Mouse (Mus musculus): ENCODE measurements around the gene Tmtc2.

Tmtc2 gene

DNA sequence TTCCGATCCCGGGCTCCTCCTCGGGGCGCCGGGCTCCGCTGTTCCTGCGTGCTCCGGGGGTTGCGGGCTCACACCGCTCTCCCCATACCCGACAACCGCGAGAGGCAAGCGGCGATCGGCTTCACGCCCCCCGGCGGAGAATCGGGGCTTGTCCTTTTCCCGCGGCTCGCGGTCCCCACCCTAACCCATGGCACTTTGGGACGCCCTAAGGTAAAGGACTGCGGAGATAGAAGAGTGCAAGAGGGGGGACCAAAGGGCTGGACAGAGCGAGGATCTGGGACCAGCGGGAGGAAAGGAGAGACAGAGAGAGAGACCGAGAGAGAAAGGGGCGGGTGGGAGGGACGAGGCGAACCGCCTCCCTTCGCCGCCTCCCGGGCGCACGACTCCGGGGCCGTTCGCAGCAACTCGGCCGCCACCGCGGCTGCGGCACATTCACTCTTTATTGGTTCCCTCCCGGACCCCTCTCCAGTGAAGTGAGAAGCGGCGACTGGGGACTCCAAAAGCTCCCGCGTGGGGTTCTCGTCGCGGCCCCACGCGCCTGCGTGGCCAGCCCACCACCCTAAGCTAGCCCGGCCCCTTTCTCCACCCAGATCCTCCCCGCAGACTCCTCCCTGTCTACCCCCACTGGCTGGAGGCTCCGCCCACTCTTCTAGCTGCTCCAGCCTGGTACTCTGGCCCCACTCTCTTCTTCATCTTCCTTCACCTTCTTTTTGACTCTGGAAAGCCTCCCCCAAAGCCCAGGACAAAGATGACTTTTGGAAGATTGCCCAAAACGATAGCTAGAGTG lies at the start of gene Tmtc2:
Gene Tmtc2, minus strand, starts transcription at position 544 of the 787 bp plus-strand sequence.
- DNase-seq (ENCODE audit: low read depth): peak; percentile 81

DNA sequence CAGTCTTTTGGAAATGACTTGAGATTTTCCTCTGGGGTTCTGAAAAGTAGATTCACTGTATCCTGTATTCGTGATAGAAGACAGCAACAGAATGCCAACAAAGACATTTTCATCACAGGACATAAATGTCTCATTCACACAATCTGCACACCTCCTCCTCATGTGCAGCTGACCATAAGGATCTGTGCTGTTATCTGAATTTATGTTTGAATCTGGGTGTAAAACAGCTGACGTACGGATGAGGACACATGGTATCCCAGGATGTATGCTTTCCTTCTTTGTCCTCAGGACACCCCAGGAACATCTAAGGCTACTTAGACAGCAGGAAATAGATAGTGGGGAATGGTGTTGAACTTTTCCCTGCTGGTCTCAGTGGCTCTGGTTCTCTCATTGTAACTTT lies 37.9 kb upstream of the Tmtc2 start:
- no peak for DNase-seq (ENCODE audit: low read depth)

DNA sequence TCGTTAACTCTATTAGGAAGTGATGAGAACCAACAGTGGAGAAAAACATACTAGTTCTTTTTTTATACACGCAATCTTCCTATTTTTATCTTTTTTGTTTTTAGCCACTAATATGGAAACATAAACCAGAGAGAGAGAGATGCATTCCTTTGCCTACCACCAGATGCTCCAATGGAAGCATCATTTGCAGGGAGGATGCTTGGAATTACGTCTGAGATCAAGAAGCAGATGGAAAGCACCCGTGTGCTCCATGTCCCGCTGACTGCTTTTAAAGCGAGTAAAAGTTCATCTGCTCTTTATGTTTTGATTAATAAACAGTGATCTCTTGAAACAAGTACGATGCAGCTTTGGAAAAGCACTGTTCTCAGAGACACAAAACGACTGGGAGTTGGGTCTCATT lies 24.6 kb upstream of the Tmtc2 start:
- no peak for DNase-seq (ENCODE audit: low read depth)

DNA sequence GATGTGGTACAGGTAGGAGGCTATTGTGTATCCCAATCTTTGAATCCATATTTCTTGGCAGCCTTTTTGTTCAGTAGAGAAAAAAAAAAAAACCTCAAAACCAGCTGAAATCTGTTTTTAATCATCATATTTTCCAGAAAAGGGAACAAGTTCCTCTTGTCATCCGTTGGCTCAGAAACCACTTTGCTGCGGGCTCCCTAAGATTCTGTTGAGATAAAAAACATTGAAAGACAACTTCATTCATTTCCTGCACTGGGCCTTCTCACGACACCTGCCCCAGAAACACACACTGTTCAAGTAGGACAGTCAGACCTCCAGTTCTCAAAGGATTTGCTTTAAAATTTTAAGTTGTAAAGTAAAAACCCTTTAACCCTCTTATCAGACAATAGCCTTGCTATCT lies 23.0 kb upstream of the Tmtc2 start:
- DNase-seq (ENCODE audit: low read depth): no peak

DNA sequence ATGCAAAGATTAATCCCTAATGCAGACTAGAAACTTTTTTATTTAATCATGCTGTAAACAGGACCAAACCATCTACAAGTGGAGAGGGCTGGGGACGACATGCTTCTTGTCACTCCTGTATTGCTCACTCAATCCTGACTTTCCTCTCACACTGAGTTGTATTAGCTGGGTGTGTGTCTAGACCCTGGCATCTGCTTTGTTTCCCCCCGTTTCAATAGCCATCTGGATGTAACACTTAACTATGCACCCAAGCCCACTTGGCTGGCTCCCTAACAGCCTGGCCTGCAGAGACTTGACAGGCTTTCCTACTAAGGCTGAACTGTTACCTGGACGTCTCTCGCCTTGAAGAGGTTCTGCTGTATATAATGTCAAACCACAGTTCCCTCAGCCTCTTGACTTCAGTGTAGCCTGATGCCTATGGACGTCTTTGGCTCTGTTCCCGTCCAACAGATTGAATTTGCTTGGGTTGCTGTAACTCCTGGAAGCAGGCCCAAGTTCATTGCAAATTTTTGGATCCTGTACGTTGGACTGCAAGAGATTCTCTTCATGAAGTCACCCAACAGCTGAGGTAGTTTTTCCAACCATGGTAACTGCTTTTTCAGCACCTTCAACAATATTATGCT lies 21.3 kb upstream of the Tmtc2 start:
- no peak for DNase-seq (ENCODE audit: low read depth)

DNA sequence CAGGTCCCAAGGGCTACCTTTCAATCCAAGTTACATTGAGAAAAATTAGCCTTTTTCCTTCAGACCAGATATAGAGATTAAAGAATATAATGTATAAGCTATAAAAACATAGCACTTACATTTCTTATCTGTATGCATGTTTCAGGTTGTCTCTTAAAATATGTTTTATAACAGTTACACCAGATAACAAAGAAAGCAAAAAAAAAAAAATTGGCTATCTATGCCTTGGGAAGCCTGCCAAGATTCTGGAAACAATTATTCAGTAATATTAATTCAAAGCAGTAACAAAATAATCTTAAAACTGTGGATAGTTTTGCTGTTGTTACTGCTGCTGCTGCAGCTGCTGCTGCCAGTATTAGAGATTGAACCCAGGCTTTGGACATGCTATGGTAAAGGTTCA lies 13.9 kb upstream of the Tmtc2 start:
- no peak for DNase-seq (ENCODE audit: low read depth)

DNA sequence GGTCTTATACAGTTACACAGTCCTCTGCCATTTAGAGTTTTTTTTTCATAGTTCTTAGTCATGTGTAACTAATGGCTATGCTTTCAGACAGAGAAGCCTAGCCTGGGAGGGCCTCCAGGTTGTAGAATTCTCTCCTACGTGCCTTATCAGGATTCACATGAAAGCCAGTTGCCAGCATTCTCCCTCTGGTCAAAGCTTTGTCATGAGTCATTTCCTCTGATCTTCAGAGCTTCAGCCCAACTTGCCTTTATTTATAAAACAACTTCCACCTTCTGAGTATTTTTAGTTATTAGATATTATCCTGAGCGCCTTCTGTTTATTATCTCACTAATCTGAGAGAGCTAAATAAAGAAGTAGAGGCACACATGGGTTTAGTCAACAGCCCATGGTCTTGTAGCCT lies 5.1 kb upstream of the Tmtc2 start:
- no peak for DNase-seq (ENCODE audit: low read depth)

DNA sequence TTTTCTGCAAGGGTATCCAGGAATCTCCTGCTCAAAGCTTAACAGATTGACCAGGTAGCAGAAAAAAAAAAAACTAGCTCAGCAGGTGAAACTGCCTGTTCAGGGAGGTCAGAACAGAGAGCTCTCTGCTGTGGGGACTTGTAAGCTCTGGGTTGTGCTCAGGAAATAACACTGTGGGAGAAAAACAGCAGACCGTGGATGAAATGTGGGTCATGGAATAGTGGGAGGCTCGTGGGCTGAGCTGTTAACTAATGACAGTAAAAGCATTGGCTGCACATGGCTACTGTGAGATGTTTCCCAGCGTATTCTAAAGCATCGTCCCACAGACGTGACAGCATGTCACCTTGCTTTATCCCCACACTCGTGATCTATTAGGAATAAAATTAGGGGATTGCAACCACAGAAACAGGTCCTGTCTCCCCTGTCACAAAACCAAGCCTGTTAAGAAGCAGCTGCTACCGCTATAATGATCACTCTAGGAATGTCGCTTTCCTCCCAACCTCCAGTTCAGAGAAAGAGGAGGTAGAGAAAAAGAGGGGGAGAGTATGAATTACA lies 4.1 kb upstream of the Tmtc2 start:
- DNase-seq (ENCODE audit: low read depth): no peak

DNA sequence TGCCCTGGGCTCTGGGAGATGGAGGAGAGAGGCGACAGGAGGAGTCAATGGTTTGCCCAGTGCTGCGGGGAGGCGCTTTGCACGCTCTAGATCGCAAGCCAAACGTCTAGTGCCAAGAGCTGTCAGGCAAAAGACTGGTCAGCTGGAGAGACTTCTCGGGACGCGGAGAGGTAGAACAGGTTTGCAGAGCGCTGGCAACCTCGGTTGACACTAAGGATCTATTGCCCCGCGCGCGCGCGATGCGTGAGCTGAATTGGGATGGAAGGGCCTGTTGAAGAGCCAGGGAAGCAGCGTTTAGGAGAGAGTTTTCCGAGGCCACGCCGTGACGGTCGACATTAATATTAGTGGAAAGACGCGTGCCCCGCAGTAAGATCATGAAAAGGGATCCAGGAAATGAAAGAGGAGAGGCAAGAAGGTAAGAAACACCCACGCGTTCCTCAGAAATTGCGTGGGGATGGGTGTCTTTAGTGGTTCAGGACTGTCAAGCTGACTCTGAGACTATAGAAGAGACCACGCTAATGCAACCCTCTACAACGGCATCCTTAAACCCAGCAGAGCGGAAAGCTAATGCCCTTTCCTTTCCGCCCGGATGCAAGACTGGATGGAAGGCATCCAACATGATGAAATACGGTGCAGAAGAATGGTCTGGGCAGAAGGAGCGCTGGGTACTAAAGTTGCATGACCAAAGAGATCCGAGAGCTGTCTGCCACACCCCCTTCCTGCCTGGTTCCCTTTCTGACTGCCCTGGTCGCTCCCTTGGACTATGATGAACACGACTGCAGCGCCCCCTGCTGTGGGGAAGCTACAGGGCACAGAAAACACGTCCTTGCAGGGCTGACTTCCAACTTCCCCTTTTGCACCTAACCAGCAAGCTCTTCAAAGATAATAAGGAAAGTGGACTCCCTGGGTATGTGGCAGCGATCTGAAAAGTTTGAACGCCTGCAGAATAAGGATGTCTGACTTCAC lies 727 bp upstream of the Tmtc2 start:
- DNase-seq (ENCODE audit: low read depth): peak; percentile 88

DNA sequence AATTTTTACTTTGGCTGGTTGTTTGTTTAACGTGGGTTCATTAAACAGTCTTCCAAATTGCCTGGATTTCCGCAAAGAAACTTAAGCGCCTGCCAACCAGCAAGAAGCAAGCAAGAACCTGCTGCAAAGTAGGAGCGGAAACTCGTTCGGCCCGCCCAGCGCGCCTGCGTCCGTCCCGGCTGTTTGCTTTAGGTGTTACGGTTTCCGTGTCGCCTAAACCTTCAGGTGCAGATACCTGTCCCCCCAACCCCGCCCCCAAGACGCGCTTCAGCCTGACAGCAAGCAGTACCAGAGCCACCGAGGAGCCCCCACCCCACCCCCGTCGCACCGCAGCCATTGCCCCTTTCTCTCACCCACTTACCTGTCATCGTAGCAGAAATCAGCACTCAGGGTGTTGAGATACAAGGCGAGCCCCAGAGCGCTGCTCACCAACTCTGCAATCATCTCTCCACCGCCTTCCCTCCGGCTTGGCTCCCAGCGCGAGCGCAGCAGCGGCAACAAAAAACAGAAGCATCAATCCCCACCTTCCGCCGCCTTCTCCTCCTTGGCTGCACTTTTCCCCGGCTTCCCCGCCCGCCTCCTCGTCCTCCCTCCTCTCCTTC lies 844 bp downstream of the Tmtc2 start:
- peak; percentile 61 for DNase-seq (ENCODE audit: low read depth)

DNA sequence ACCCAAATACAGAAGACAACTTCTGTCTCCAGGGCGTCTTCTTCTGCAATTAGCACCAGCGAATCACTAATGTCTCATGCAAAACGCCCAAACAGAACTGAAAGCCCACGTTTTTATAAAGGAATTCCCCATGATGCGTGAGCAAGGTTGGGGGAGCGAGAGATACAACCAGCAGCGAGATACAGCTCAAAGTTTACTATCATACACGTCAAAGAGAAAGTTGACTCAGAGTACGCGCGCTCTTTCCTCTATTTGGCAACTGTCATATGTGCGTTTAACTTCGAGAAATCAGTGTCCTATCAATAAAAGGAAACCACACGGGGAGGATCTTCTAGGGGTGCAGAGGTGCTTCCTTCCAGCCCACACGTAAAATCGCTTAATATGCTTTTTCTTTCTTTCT lies 1.4 kb downstream of the Tmtc2 start:
- DNase-seq (ENCODE audit: low read depth): peak; percentile 48

DNA sequence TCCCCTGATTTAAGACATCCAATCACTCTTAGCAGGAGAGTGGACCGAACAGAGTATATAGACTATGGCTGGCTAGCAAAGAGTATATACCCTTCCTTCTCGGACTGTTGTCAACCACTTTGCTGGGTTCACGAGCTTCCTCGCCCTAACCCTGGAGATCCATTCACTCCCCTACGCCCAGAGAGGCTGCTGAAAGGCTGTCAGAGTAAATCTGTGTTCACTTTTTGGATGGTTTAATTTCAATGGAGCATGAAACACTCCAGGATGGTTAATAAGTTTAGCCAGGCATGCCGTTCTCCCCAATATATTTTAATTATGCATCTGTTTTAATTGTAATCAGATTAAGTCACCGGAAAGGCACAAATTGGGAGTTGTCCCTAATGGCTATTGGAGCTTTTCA lies 1.9 kb downstream of the Tmtc2 start:
- no peak for DNase-seq (ENCODE audit: low read depth)

DNA sequence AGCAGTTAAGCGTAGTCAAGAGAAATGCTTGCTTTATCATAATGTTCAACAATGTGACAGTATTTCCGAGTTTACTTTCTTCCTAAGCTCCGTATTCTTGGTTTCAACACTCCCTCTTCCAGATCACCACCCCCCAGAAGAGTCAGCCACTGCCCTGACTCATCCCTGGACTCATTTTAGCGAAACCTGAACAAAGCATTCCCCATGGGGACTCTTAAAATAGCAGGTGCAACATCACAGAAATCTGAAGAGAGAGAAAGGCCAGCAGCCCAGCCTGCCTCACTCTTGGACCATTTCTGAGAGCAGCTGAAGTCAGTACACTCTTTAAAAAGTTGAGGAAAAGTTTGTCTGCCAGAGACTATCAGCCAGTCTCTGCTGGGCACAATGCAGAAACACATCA lies 2.4 kb downstream of the Tmtc2 start:
- no peak for DNase-seq (ENCODE audit: low read depth)

DNA sequence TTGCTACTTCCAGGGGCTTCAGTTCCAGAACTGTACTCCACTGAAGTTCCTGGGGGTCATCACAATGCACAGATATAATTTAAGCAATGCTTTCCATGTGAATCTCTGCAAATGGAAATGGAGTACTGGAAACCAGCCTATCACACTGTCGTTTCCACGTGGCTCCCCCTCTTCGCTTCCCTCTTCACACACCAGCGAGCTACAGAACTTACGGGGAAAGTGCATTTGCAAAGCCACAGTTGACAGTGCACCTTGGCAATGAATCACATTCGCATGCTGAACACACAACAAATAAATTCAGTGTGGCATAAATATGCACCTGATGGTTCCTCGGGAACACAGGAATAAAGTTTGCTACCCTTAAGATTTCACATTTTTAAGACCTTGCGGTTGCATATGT lies 3.2 kb downstream of the Tmtc2 start:
- DNase-seq (ENCODE audit: low read depth): no peak

DNA sequence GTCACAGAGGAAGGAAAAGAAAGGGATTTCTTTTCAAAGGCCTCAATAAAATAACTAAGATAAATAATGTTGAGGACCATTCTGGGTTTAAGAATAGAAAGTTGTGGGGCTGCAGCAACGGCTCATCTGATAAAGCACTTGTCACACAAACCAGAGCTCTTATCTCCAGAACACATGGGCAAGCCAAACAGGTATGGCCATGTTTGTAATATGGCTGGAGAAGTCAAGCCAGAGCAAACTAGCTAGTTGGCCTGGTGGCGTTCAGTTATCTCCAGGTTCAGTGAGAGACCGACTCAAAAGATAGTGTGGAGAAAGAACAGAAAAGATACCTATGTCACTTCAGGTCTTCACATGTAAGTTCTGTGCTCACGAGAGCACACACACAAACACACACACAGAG lies 4.7 kb downstream of the Tmtc2 start:
- no peak for DNase-seq (ENCODE audit: low read depth)

DNA sequence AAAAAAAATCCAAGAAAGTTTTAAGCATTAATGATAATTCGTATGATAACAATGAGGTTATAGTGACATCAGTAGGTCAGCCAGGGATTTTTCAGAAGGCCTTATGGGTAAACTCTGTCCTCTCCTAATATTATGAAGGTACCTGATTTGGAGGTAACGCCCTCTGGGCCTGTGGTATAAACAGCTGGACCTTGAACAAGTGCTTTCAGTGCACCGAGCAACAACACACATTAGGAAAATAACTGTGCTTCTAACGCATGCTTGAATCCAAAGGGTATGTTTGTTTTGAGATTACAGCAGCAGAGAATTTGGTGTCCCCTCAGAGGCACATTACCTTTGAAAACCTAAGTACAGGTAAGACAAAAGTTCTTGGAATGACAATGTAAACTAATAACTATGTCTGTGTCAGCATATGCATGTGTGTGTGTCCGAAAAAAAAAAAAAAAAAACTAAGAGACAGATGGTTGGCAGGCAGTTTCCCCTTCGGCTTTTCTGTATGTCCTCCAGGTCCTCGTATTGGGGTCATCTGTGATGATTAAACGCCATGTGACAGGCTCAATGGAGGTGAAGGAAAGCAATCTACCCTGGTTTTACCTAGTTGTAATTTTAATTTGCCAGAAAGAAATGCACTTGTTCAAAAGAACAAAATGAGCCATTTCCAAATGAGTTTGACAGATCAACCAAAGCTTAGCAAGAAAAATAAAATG lies 6.3 kb downstream of the Tmtc2 start:
- no peak for DNase-seq (ENCODE audit: low read depth)

DNA sequence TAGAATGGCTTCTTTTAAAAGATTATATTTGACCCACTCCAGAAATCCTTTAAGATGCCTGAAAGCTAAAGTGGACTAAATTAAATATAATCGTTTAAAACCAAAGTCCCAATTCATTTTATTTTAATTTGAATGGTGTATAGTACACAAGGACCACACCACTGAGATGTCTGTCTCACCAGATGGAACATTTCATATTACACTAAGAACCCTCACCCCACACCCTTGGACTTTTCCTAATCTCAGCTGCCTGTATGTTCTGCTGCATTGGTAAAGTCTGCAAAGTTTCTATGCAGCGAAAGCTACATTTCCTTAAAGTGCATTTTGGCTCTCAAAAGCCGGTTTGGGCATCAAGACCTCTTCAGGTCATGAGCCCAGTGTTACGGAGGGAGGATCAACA lies 12.7 kb downstream of the Tmtc2 start:
- no peak for DNase-seq (ENCODE audit: low read depth)

DNA sequence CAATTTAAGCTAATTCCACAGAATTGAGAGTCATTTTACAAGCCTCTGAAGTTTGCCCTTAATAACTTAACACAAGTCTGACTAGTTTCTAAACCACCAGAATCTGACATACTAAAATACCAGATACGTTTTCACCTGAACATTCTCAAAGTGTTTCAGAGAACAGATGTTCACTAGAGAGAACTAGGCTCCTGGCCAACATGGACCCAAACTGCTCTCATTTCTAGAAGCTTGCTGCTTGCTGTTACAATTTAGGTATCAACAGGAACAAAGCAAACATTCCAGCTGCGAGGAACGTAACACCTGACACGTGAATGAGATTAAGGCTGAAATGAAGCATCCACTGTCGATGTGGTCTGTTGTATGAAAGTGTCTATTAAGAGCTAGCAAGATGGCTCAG lies 16.7 kb downstream of the Tmtc2 start:
- no peak for DNase-seq (ENCODE audit: low read depth)

DNA sequence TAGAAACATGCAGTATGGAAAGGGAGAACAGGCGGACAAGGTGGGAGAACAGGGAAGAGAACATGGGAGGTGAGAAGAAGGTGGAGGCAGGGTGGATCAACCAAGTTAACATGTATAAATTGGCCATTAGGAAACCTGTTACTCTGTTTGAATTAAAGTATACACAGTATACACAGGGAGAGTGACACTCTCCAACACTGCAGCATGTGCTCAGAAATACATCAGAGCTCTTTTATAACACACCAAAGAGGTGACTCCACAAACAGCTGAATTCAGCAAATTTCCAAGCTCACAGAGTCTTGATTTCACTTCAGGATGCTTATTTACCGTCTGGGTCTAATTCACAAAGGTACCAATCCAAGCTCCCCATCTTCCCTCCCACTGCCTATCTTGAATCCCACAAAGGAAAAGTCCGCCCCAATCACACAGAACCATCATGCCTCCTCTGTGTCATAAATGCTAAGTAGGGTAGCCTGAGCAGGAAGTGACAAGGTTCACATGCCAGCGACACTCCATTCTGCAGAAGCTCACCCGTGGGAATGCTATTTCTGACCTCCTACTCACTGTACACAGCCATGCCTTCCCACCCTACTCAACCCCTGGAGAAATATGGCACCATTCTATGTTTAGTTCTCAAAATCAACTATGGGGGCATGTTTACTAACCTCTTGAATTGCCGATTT lies 17.2 kb downstream of the Tmtc2 start:
- DNase-seq (ENCODE audit: low read depth): no peak

DNA sequence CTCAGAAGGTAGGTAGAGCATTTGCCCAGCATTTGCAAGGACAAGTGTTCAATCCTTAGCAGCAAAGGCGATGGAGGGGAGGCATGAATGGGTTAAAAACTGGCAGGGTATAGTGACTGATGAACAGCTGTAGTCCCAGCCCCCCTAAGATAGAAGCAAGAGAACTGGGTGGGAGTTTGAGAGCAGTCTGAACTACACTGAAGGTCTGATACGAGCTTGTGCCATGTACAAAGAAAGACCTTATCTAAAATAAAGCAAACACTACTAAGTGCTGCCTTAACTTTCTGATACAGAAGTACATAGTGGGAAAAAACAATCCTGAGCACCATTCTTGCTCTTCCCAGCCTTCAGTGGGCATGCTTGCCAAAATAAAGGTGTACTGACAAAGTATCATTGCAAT lies 20.1 kb downstream of the Tmtc2 start:
- DNase-seq (ENCODE audit: low read depth): no peak

DNA sequence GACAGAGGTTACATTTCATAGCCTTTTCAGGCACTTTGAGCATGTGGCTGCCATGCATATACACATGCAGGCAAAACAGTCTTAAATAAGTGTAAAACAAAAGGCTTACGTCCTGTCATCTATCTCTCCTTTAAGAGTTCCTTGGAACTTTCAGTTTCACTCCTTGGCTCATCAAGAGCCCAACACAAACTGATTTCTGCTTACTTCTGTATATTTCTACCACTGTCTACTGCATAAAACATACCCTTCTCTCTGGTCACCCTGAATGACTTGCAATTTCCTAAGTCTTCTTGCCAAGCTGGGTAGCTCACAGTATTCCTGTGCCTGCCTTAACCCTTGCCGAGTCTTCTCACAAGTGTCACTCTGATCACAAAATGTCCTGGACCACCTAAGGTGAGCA lies 26.2 kb downstream of the Tmtc2 start:
- DNase-seq (ENCODE audit: low read depth): no peak

Data from naive thymus-derived CD4-positive, alpha-beta T cell, adult 2 months (primary cell).